Mouse (Mus musculus): Measurements from ENCODE around the gene Nelfcd.

GRCm38 (mm10) chr2:174391936-174392335 is 23.7 kb upstream of the Nelfcd start:
- no peak for TF ChIP-seq CTCF (IDR thresholded peaks at IDR 0.05; ENCODE audit: control insufficient read depth, insufficient read depth, low read length)
- TF ChIP-seq POLR2A (IDR thresholded peaks at IDR 0.05; ENCODE audit: borderline replicate concordance, control insufficient read depth, low read depth, low read length) = no peak

All from bone marrow, adult 2 months (tissue).